Mouse (Mus musculus) bone marrow, adult 2 months (tissue): ENCODE measurements around the gene Zfp281. TPM values are rescaled to one million over a fixed set of nuclear protein-coding genes. Genes with fewer than 3 reads are reported as not detected.

Source experiments
- H3K27ac ChIP-seq: fragments of 200-500 bp; 2 replicates; pipeline ENCODE4 v1.5.1; 2012; ENCODE audit warnings: low read depth, mild to moderate bottlenecking, control low read depth, inconsistent platforms, low read length; ENCODE audit not compliant: control insufficient read depth, poor library complexity, insufficient read depth
- H3K4me1 ChIP-seq: fragments of 200-500 bp; 2 replicates; pipeline ENCODE4 v1.6.1; 2011; ENCODE audit warnings: low read length; ENCODE audit not compliant: control insufficient read depth, insufficient read depth
- H3K4me3 ChIP-seq: fragments of 200-500 bp; replicated peaks from 2 replicates; pipeline ENCODE3; 2011; ENCODE audit warnings: mild to moderate bottlenecking, low read depth, low read length, control low read depth; ENCODE audit not compliant: control insufficient read depth
- CTCF ChIP-seq: fragments of 200-500 bp; IDR thresholded peaks from 2 replicates; pipeline ENCODE4 v1.5.1; 2011; ENCODE audit warnings: low read length, control low read depth; ENCODE audit not compliant: control insufficient read depth, insufficient read depth
- POLR2A ChIP-seq: fragments of 200-500 bp; IDR thresholded peaks from 2 replicates; pipeline ENCODE4 v1.6.1; 2011; ENCODE audit warnings: low read depth, mild to moderate bottlenecking, control low read depth, low read length, borderline replicate concordance; ENCODE audit not compliant: control insufficient read depth
- WGBS: fragments of 180-500 bp; shearing (Covaris S2); methylation state at CpG from one replicate; pipeline ENCODE4 v1.1.7; 2018; 5-methylcytosine and 5-hydroxymethylcytosine counted together
- polyA plus RNA-seq: library from polyadenylated mRNA; stranded (reverse); fragments of >200 nt; gene quantifications from 2 replicates; pipeline ENCODE4 v1.2.4, GENCODE M21; 2011; ENCODE audit warnings: low replicate concordance; ENCODE audit not compliant: missing spikeins, insufficient read depth, insufficient read length

Zfp281 gene
- polyA plus RNA-seq, 1 experiment, result 7.9 TPM

- Histone ChIP-seq H3K27ac (no peak overlapping the region), H3K4me1 (no peaks in the 10 kb centered on the region; the same call in 1 of the 2 replicates), H3K4me3 (no peak overlapping the region)
- TF ChIP-seq POLR2A (no peak), CTCF (no peak)
- WGBS, result 70% methylated on average over 5 of the region's 5 CpGs
These were observed 14.0 kb downstream of the Zfp281 start for GRCm38 (mm10) chr1:136638699-136639098.

- H3K4me3 ChIP-seq, result no peak overlapping the region
- no peak for TF ChIP-seq CTCF
- no peak for TF ChIP-seq POLR2A
- no peaks in the 10 kb centered on the region; the same call in 1 of the 2 replicates for H3K4me1 ChIP-seq
- 27% methylated on average over 2 of the region's 2 CpGs for WGBS
- no peak overlapping the region for H3K27ac ChIP-seq
These were observed 14.5 kb downstream of the Zfp281 start for GRCm38 (mm10) chr1:136639221-136639620.

DNA sequence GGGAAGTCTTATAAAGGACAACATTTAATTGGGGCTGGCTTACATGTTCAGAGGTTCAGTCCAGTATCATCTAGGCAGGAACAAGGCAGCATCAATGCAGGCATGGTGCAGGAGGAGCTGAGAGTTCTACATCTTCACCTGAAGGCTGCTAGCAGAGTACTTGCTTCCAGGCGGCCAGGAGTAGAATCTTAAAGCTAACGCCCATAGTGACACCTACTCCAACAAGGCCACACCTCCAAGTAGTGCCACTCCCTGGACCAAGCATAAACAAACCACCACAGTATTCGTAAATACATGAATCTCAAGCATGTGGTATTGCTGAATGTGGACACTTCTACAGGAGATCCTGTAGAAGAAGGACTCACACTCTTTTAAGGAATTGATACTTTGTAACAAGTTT, 18.0 kb downstream of the Zfp281 start:
- 78% methylated on average over 3 of the region's 3 CpGs for WGBS
- TF ChIP-seq CTCF, result no peak
- no peak for TF ChIP-seq POLR2A
- peaks cover 2% of the 10 kb centered on the region for H3K4me1 ChIP-seq
- H3K27ac ChIP-seq, result no peak overlapping the region
- no peak overlapping the region for H3K4me3 ChIP-seq

DNA sequence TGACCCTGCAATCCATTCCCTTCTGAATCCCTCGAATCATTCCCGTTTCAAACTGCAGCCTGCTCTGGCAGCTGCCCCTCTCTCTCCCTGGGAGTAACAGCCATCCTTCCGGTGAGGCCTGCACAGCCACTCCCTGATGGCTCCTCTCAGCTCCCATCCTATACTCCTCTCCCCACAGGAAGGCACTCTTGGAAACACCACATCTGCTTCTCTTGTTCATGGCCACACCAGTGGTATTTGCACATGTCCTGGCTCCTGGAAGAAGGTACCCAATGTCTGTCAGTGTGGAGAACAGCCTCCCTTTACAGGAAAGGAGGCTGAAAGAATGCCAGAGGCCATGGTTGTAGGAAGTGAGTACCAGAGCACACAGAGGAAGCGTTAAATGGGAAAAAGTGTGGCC, 19.8 kb downstream of the Zfp281 start:
- TF ChIP-seq POLR2A (no peak), CTCF (no peak)
- Histone ChIP-seq H3K4me1 (peaks cover 2% of the 10 kb centered on the region), H3K4me3 (no peak overlapping the region), H3K27ac (no peak overlapping the region)
- 80% methylated on average over 4 of the region's 4 CpGs for WGBS

- Histone ChIP-seq H3K4me3 (no peak overlapping the region), H3K27ac (no peak overlapping the region), H3K4me1 (peaks cover 2% of the 10 kb centered on the region)
- TF ChIP-seq POLR2A, result no peak
- 66% methylated on average over 8 of the region's 8 CpGs for WGBS
These were observed 21.3 kb downstream of the Zfp281 start for GRCm38 (mm10) chr1:136645849-136646625.

DNA sequence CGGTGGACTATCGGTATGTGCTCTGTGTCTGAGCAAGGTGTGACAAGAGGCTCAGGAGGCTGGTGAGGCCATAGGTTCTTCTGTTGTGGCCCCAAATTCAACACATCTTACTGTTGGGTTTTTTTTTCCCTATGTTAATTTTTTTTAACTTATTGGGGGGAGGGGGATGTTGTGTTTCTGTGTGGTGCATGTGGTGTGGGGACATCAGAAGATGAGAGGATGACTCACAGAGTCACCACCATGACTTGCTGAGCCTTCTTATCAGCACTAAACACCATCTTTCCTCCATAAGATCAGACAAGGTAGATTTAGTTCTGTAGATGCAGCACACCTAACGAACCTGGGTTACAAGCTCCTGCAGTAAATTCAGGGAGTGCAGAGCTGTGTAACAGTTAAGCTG, 27.4 kb downstream of the Zfp281 start:
- Histone ChIP-seq H3K4me1 (no peaks in the 10 kb centered on the region), H3K4me3 (no peak overlapping the region), H3K27ac (no peak overlapping the region)
- TF ChIP-seq POLR2A, result no peak
- no peak for TF ChIP-seq CTCF
- 86% methylated on average over 3 of the region's 3 CpGs for WGBS

DNA sequence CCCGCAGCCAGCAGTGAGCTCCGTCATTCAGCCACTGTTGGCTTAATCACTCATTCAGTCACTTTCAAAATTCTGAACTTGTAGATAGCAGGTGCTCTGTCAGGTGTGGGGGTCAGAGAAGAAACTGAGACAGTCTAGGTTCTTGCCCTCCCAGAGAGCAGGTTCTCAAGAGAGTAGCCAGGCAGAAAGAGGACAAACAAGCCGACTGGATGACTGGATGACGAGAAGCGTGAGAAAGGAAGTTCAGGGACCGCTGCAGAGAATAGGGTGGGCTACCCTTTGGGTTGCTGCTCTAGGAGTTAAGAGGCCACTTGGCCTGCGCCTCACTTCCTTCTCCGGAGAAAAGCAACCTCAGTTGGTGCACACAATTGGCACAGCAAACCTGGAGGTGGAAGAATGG, 28.8 kb downstream of the Zfp281 start:
- H3K27ac ChIP-seq, result no peak overlapping the region
- no peaks in the 10 kb centered on the region for H3K4me1 ChIP-seq
- H3K4me3 ChIP-seq, result no peak overlapping the region
- WGBS, result 38% methylated on average over 8 of the region's 8 CpGs
- TF ChIP-seq CTCF, result no peak
- no peak for TF ChIP-seq POLR2A

DNA sequence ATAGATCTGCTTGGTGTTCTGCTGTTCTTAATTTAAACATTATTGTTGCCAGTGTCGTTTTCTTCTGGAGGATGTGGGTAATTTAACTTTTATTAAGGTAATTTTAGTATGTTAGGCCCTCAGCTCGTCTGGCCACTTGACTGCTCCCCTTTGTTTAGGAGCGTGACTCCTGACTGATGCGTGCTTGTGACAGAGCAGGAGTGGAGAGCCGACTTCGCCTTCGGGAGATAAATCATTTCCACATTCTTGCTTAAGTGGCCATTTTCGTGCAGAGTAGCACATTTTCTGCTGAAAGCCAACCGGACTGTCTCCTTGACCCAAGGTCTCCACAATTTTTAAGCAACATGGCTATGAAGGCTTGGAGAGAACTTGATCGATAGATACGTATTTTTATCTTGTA, 29.7 kb downstream of the Zfp281 start:
- Histone ChIP-seq H3K4me1 (no peaks in the 10 kb centered on the region), H3K27ac (no peak overlapping the region), H3K4me3 (no peak overlapping the region)
- TF ChIP-seq POLR2A, result no peak
- TF ChIP-seq CTCF, result no peak
- WGBS, result 82% methylated on average over 11 of the region's 11 CpGs

- no peak overlapping the region for H3K4me3 ChIP-seq
- H3K4me1 ChIP-seq, result no peaks in the 10 kb centered on the region
- no peak for TF ChIP-seq POLR2A
- TF ChIP-seq CTCF, result no peak
- 73% methylated on average over 7 of the region's 7 CpGs for WGBS
- no peak overlapping the region for H3K27ac ChIP-seq
These were observed 31.9 kb downstream of the Zfp281 start for GRCm38 (mm10) chr1:136656619-136657018.
